Mouse (Mus musculus): ENCODE measurements around the gene Trmt61a.
"Not testable (repeated sequence)": the region's sequence is repeated elsewhere in the genome, so short reads cannot be mapped to it uniquely, and the experiment has no call there.

Gene Trmt61a

GRCm38 (mm10) chr12:111677882-111678669 lies at the start of gene Trmt61a:
TSS of gene Trmt61a (plus strand) at chr12:111678105.
- DNase-seq (ENCODE audit: low spot score), result peak; percentile 97

GRCm38 (mm10) chr12:111648061-111648645 lies 29.8 kb upstream of the Trmt61a start:
- peak; percentile 82 for DNase-seq (ENCODE audit: low spot score)

DNA sequence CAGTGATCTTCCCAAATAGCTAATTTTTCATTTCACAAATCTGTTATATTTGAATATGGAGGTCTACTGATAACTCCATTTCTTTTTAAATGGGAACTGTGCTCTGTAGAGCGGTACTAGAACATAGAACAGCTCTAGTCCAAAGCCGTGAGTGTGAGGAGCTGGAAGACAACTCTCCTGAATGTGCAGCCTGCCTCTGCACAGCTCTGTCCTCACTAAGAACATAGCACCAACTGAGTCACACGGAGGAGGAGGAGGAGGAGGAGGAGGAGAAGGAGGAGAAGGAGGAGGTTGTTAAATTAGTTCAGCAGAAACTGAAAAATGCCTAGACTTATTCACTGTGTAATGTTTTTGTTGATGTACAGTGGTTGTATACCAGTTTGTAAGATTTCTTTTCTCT lies 25.0 kb upstream of the Trmt61a start:
- no peak for DNase-seq (ENCODE audit: low spot score)

DNA sequence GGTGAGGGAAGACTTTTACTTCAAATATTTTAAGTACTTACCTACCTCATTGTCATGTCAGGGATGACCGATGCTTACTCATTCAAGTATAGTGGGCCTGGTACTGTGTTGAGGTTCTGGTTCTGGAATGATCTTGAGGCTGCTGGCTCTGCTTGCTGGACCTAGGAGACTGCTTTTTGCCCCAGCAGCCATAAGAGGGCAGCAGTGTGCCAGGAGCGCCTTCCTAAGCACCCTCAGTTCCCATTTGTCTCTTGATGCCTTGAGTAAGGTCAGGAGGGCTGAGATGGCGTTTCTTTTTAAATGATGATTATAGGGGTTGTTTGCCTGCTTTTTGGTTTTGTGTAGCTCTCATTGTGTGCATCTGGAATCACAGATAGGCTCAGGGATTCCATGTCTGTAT lies 24.5 kb upstream of the Trmt61a start:
- peak; percentile 92 for DNase-seq (ENCODE audit: low spot score)

DNA sequence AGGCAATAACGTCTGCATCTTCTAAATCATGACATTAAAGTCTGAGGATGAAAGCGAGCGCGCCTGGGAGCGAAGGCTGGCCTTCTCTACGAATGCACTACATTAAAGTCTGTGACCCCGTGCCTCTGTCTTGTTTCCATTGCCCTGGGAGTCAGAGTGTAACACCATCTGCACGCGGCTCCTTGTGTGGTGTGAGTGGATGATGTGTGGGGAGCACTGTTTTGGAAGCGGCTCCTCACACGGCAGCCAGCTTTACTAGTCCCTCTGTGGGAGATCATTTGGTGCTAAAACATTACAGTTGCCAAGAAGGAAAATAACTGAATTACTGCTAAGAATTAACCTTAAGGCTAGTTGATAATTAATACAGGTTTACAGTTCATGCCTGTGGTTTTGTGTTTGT lies 22.2 kb upstream of the Trmt61a start:
- DNase-seq (ENCODE audit: low spot score), result no peak

DNA sequence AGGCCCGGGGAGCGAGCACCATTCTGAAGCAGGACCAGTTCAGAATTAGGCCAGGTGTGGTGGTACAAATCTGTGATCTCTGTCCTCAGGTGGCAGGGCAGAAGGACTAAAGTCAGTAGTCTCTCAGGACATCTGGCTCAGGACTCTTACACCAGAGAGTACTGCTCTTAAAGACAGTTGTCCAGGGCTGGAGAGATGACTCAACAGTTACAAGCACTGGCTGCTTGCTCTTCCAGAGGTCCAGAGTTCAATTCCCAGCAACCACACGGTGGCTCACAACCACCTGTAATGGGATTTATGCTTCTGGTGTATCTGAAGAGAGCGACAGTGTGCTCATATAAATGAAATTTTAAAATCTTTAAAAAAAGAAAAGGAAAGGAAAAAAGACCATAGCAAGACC lies 18.6 kb upstream of the Trmt61a start:
- no peak for DNase-seq (ENCODE audit: low spot score)

DNA sequence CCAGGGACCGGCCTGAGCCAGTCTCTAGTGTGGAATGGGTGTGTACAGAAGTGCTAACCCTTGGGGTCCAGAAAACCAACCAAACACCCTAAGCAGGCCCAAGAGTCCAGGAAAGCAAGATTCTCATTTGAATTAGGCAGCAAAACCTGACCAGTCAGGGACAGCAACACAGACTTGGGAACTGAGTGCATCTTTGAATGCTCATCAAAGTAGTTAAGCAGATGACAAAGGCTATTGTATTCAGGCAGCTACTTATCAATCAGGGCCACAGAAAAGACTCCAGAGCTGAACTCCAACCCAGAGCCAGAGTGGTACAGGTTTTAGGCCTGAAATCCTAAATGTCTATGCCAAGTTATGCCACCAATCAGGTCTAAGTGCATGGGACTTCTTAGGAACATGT lies 17.3 kb upstream of the Trmt61a start:
- DNase-seq (ENCODE audit: low spot score), result no peak

DNA sequence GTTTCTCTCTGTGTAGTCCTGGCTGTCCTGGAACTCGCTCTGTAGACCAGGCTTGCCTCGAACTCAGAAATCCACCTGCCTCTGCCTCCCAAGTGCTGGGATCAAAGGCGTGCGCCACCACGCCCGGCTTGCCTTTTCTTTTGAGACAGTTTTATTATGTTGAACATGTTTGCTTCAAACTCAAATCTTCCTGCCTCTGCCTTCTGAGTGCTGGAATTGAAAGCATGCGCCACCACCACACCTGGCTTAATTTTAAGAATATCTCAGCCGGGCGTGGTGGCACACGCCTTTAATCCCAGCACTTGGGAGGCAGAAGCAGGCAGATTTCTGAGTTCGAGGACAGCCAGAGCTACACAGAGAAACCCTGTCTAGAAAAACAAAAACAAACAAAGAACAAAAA lies 16.4 kb upstream of the Trmt61a start:
- DNase-seq (ENCODE audit: low spot score), result not testable (repeated sequence)

GRCm38 (mm10) chr12:111663228-111664143 lies 14.4 kb upstream of the Trmt61a start:
- no peak for DNase-seq (ENCODE audit: low spot score)

DNA sequence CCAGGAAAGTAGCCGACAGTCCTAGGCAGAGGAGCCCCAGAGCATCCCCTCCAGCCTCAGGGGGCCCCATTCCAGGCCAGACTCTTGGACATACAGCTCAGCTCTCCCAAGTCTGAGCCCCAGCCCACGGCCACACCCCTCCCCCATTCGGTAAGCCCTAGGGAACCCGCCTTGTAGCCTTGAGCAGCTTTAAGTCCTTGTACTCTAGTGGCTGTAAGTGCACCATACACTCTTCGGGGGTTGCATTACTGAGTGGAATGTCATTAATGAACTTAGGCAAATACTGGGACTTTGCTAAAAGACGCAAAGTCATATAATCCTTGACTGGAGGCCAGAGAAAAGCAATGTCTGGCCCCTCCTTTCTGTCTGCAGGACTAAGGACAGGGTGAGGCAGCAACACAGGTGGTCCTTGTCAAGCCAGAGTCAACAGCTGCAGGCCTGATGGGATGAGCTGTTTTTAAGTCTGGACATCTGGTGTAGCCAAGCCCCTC lies 13.7 kb upstream of the Trmt61a start:
- peak; percentile 65 for DNase-seq (ENCODE audit: low spot score)

DNA sequence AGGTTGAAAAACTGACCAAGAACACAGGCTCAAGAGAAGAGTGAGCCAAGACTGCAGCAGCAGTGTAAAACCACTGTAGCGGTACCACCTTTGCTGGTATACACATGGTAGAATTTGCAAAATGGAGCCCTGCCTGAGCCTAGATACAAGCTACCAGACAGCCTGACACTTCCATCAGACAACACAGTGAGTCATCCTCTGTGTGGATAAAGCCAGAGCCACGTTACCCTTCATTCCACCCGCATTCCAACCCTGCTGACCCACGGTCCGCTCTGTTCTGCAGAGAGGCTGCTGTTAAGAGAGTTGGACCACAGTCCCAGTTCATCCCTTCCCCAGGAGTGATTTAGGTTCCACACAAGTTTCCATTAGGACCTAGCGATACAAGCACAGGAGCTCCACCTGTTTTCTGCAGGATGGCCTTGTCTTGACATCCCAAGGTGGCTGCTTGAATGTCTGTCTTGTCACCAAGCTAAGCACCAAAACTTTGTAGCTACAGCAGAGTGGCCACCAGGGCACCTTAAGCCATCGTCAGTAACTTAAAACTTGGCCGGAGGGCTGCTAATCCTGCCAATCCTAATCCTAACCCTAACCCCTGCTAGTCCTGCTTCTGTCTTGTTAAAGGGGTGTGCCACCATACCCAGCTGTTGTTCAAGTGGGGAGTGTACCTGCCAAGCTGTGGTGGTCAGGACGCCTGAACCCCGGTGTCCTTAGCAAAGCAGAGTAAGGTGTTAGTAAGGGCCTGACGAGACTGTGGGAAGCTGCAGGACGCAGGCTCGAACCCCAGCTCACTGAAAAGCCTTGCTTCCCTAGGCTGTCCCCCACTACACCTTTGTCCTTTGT lies 12.6 kb upstream of the Trmt61a start:
- no peak for DNase-seq (ENCODE audit: low spot score)

DNA sequence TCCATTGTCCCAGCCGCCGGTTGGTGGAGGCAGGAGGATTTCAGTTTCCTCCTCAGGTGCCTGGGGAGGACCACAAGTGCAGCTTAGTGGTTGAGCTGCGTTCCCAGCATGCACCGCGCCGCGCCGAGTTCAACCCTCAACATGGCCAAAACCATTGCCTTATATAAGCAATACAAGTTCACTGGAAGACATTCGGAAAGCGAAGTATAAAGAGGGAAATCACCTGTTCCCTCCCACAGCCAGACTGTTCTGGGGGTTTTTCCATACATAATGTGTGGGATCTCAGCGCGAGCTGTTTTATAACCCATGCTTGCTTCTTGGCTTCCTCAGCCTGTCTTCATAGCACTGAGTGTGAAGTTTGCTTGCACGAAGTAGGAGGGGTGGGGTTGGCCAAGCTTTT lies 11.5 kb upstream of the Trmt61a start:
- no peak for DNase-seq (ENCODE audit: low spot score)

DNA sequence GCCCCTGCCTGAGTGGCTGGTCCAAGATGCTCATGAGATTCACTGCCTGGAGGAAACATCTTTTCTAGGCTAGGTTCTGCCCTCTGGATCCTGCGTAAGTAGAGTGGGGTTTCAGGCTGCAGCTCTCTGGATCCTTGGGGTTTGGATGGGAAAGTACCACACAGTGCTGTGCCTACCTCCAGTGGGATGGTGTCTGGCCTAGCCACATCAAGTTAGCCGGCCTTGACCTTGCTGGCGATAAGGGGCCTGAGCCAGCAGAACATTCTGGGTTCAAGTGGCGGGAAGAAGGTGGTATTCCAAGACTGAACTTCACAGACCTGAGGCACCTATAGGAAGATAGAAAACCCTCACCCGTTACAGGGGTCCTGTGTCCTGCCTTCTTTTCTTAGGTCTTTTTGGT lies 10.5 kb upstream of the Trmt61a start:
- no peak for DNase-seq (ENCODE audit: low spot score)

DNA sequence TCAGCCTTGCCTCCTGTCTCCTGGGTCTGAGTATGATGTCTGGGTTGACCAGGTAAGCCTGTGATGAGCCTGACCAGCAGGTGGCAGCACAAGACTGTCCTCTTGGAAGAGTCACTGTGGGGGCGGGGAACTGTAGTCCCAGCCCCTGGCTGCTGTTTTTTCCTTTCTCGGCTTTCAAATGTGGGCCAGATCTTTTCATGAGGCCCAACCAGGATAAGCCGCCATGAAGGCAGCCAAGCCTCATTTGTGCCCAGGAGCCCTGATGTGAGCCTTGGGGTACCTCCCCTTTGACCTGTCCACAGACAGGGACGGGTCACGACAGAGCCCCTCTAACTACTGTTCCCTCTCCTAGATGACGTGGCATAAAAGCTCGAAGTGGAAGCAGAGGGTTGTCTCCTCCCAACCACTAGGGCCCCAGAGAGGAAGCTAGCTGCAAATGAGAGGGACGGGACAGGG lies 9.4 kb upstream of the Trmt61a start:
- DNase-seq (ENCODE audit: low spot score), result peak; percentile 99

- peak; percentile 49 for DNase-seq (ENCODE audit: low spot score)
Measured at GRCm38 (mm10) chr12:111669000-111669788, 8.7 kb upstream of the Trmt61a start.

DNA sequence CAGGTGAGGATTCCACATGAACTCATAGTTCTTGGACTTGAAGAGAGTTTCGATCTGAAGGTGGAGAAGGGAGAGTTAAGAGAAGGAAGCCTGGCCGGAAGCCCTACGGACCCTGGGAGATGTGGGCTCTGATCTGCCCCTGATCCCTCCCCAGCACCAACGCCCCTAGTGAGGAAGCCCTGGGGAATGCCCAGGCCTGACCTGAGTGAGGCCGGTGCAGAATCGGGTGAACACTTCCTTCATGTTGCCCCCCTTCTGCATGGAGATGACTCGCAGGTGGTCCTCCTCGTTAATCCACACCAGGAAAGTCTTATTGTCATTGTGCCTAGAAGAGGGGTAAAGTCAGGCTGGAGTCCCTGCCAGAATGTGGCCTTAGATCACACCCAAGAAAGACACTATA lies 7.9 kb upstream of the Trmt61a start:
- DNase-seq (ENCODE audit: low spot score), result no peak

GRCm38 (mm10) chr12:111670371-111670971 lies 7.4 kb upstream of the Trmt61a start:
- DNase-seq (ENCODE audit: low spot score), result peak; percentile 45

- no peak for DNase-seq (ENCODE audit: low spot score)
Measured at GRCm38 (mm10) chr12:111670976-111671375, 6.9 kb upstream of the Trmt61a start.

DNA sequence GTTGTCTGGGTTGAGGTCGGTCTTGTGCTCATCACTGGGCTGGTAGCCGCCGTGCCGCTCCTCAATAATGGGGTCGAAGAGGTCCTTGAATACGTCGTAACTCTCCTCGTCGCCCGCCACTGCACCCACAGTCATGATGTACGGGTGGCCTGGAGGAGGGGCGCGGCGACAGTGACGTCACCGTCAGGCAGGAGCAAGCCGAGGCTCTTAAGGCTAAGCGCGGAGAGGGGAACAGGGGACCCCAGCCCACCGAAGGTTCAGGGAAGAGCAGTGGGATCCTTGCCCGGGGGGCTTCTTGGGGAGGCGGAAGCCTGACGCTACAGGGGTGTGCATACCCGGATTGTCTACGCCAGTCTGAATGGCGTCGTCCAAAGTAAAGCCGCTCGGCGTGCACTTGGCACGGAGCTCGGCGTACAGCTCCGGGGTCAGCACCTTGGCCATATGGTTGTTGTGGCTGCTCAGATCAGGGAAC lies 6.4 kb upstream of the Trmt61a start:
- DNase-seq (ENCODE audit: low spot score), result peak; percentile 72

DNA sequence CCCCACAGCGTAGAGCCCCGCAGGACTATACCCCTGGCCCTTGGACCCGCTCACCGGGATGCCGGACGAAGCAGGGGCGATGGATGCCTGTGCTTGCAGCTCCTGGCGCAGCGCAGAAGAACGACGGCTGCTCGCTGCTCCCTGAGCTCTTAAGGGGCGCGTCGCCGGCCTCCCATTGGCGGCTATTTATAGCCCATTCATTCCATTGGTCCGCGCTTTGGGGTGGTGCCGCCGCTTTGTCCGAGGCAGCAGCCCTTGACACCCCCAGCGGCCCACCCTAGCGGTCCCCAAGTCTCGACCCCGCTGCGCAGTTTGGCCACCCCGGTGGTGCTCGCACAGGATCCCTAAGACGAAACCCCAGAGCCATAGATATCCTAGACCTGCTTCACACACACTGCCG lies 5.7 kb upstream of the Trmt61a start, which contains the start of gene Ckb:
Ckb (minus strand) TSS at position 163 of the 400 bp plus-strand sequence.
- DNase-seq (ENCODE audit: low spot score), result peak; percentile 96
